Mouse (Mus musculus) limb, embryonic 14.5 days (tissue): ENCODE results near the gene Cxcl12. TPM values are rescaled to one million over a fixed set of nuclear protein-coding genes. Genes with fewer than 3 reads are reported as not detected.
A peak's percentile ranks its signal among the peaks of the same experiment; 100 is the strongest.

ENCODE experiments used
- ATAC-seq: fragments of 200-750 bp; cut with Nextera tagmentation; 2 replicates; pipeline ENCODE4 v1.8.0; 2017; ENCODE audit warnings: low read depth, moderate number of reproducible peaks, moderate TSS enrichment; ENCODE audit not compliant: low FRiP score
- DNase-seq: peaks from one replicate; pipeline ENCODE4 v3.0.0-alpha.2; 2015; ENCODE audit warnings: low spot score
- H3K27ac ChIP-seq: fragments of 300-500 bp; sonication (generic); replicated peaks from 2 replicates; pipeline ENCODE4 v1.5.1; 2014; ENCODE audit warnings: low read depth, mild to moderate bottlenecking, low read length, moderate library complexity, mixed read lengths
- H3K27me3 ChIP-seq: fragments of 300-500 bp; sonication (generic); 2 replicates; pipeline ENCODE4 v1.6.1; 2014; ENCODE audit warnings: low read length, mixed read lengths; ENCODE audit not compliant: control insufficient read depth, insufficient read depth
- H3K36me3 ChIP-seq: fragments of 300-500 bp; sonication (generic); 2 replicates; pipeline ENCODE4 v1.6.1; 2014; ENCODE audit warnings: mild to moderate bottlenecking, low read length, moderate library complexity, mixed read lengths; ENCODE audit not compliant: control insufficient read depth, insufficient read depth
- H3K4me1 ChIP-seq: fragments of 300-500 bp; sonication (generic); 2 replicates; pipeline ENCODE4 v1.6.1; 2014; ENCODE audit warnings: antibody characterized with exemption, low read length, mixed read lengths; ENCODE audit not compliant: control insufficient read depth, insufficient read depth
- H3K4me2 ChIP-seq: fragments of 300-500 bp; sonication (generic); replicated peaks from 2 replicates; pipeline ENCODE4 v1.6.1; 2014; ENCODE audit warnings: low read depth, mild to moderate bottlenecking, low read length, moderate library complexity; ENCODE audit not compliant: severe bottlenecking
- H3K4me3 ChIP-seq: fragments of 300-500 bp; sonication (generic); replicated peaks from 2 replicates; pipeline ENCODE4 v1.5.1; 2014; ENCODE audit warnings: low read length
- H3K9ac ChIP-seq: fragments of 300-500 bp; sonication (generic); 2 replicates; pipeline ENCODE4 v1.6.1; 2014; ENCODE audit warnings: mild to moderate bottlenecking, low read depth, low read length, moderate library complexity; ENCODE audit not compliant: severe bottlenecking
- H3K9me3 ChIP-seq: fragments of 300-500 bp; sonication (generic); 2 replicates; pipeline ENCODE4 v1.6.1; 2016; ENCODE audit warnings: low read length; ENCODE audit not compliant: control insufficient read depth
- POLR2A ChIP-seq: fragments of 200-500 bp; IDR thresholded peaks from 2 replicates; pipeline ENCODE4 v1.8.0; 2012; ENCODE audit warnings: inconsistent platforms, mild to moderate bottlenecking, moderate library complexity, borderline replicate concordance; ENCODE audit not compliant: insufficient read depth, insufficient read length; ENCODE audit errors: extremely low read depth
- WGBS: fragments of 180-500 bp; shearing (Covaris S2); extraction: QIAGEN DNeasy Blood & Tissue Kit; methylation state at CpG from one replicate; pipeline ENCODE4 v1.1.7; 2014; 5-methylcytosine and 5-hydroxymethylcytosine counted together
- polyA plus RNA-seq, 2 experiments: library from polyadenylated mRNA; depleted of rRNA in 1 of 2; stranded (reverse) in 1 of 2; unstranded in 1 of 2; fragments of >200 nt; fragmentation: Nextera tagmentation in 1 of 2; extraction: Ambion mirVana in 1 of 2; gene quantifications; 2 replicates each; pipeline versions ENCODE4 v1.2.1 to v1.2.3; 2012 to 2014

The Cxcl12 gene
- polyA plus RNA-seq, 2 experiments, result 146 to 208 TPM

DNA sequence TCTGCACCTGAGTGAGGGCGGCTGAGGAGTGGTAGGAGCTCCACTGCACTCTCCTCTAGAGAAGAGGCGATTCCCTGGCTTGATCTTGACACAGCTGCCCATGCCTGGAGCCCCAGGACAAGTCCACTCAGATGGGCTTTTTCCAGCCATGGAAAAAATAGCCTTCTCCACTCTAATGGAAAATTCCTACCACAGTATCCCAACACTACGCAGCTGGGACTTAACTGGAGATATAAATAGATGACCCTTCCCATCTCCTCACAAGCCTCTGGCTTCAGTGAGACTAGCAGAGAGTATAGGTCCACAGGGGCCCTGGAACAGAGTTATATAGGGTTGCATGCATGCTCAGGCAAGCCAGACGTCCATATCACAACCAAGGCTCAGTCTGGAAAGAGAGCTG is 33.8 kb upstream of the Cxcl12 start:
- Histone ChIP-seq H3K27me3 (no peaks in the 10 kb centered on the region), H3K27ac (peak overlapping the region; percentile 28; the same call in 1 of the 2 replicates), H3K9me3 (no peaks in the 10 kb centered on the region), H3K36me3 (no peaks in the 10 kb centered on the region), H3K4me3 (no peak overlapping the region), H3K9ac (no peak overlapping the region), H3K4me1 (peaks cover 18% of the 10 kb centered on the region), H3K4me2 (no peak overlapping the region)
- DNase-seq (no peak), ATAC-seq (peak; percentile 57)
- 71% methylated on average over 4 of the region's 4 CpGs for WGBS
- TF ChIP-seq POLR2A, result no peak

GRCm38 (mm10) chr6:117137735-117138134 is 30.6 kb upstream of the Cxcl12 start:
- no peak overlapping the region for H3K27ac ChIP-seq
- no peak overlapping the region for H3K4me2 ChIP-seq
- peaks cover 12% of the 10 kb centered on the region; the same call in 1 of the 2 replicates for H3K4me1 ChIP-seq
- H3K27me3 ChIP-seq, result no peaks in the 10 kb centered on the region
- TF ChIP-seq POLR2A, result no peak
- DNase-seq (peak; percentile 51), ATAC-seq (no peak)
- WGBS, result 44% methylated on average over 2 of the region's 2 CpGs
- H3K4me3 ChIP-seq, result no peak overlapping the region
- H3K9ac ChIP-seq, result no peak overlapping the region
- H3K9me3 ChIP-seq, result no peaks in the 10 kb centered on the region
- H3K36me3 ChIP-seq, result no peaks in the 10 kb centered on the region

DNA sequence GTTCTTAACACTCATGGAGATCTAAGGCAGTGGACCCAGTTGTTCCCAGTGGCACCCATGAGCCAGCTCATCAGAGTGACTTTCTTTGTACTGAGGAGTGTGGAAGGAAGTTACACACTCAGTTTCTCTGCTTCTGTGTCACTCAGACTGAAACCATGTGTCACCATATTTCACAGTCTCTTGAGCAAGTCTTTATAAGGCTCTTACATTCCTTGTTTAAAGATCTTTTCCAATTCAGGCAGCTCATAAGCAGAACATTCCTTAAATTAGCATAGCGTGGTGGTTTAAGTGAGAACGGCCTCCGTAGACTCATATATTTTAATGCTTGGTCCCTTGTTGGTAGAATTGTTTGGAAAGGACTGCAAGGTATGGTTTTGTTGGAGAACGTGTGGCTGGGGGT is 27.4 kb upstream of the Cxcl12 start:
- Histone ChIP-seq H3K4me2 (no peak overlapping the region), H3K9ac (no peak overlapping the region), H3K4me1 (0 out of 2 replicates have a peak, but pooled peaks cover 3% of the 10 kb centered on the region), H3K27ac (no peak overlapping the region), H3K27me3 (no peaks in the 10 kb centered on the region), H3K4me3 (no peak overlapping the region), H3K36me3 (no peaks in the 10 kb centered on the region), H3K9me3 (no peaks in the 10 kb centered on the region)
- DNase-seq (no peak), ATAC-seq (no peak)
- no peak for TF ChIP-seq POLR2A
- 33% methylated on average over 4 of the region's 4 CpGs for WGBS

DNA sequence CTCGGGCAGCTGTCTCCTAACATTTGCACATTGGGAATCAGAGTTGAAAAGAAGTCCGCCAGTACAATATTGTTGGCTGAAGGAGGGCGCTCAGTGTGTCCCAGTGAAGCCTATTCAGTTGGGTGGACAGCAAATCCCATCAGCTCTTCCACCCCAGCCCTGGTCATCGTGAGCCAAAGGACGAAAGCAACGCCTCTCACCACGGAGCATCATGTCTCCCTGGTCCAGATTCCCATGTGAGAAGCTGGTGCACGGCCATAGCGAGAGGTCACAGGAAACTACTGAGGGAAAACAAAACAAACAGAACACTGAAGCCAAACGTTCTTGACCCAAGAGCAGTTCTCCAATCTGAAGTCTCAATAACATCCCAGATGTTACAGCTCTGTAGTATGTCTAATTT is 21.4 kb upstream of the Cxcl12 start:
- no peak for TF ChIP-seq POLR2A
- WGBS, result 85% methylated on average over 10 of the region's 10 CpGs
- Histone ChIP-seq H3K9ac (no peak overlapping the region), H3K4me2 (no peak overlapping the region), H3K9me3 (no peaks in the 10 kb centered on the region), H3K36me3 (no peaks in the 10 kb centered on the region), H3K27me3 (no peaks in the 10 kb centered on the region; the same call in 1 of the 2 replicates), H3K27ac (no peak overlapping the region), H3K4me1 (peaks cover 6% of the 10 kb centered on the region; the same call in 1 of the 2 replicates), H3K4me3 (no peak overlapping the region)
- no peak for ATAC-seq
- no peak for DNase-seq

GRCm38 (mm10) chr6:117151484-117152149 is 16.7 kb upstream of the Cxcl12 start:
- Histone ChIP-seq H3K27me3 (no peaks in the 10 kb centered on the region), H3K9me3 (no peaks in the 10 kb centered on the region), H3K4me1 (peaks cover 33% of the 10 kb centered on the region), H3K36me3 (no peaks in the 10 kb centered on the region), H3K4me3 (no peak overlapping the region), H3K4me2 (peak overlapping the region; percentile 25; the same call in 1 of the 2 replicates), H3K27ac (no peak overlapping the region; the same call in 1 of the 2 replicates), H3K9ac (no peak overlapping the region)
- no peak for TF ChIP-seq POLR2A
- ATAC-seq (peak; percentile 85), DNase-seq (peak; percentile 87)
- 7% methylated on average over 18 of the region's 18 CpGs for WGBS

- TF ChIP-seq POLR2A, result no peak
- ATAC-seq (no peak), DNase-seq (no peak)
- 45% methylated on average over 5 of the region's 5 CpGs for WGBS
- no peaks in the 10 kb centered on the region for H3K27me3 ChIP-seq
- no peak overlapping the region for H3K4me3 ChIP-seq
- peaks cover 39% of the 10 kb centered on the region for H3K4me1 ChIP-seq
- H3K27ac ChIP-seq, result no peak overlapping the region; the same call in 1 of the 2 replicates
- no peak overlapping the region for H3K9ac ChIP-seq
- H3K4me2 ChIP-seq, result no peak overlapping the region
- H3K9me3 ChIP-seq, result no peaks in the 10 kb centered on the region
- no peaks in the 10 kb centered on the region for H3K36me3 ChIP-seq
Observed at GRCm38 (mm10) chr6:117153046-117153445, 15.3 kb upstream of the Cxcl12 start.
